Mouse (Mus musculus): Measurements from ENCODE around the gene Auts2. TPM values are rescaled to one million over a fixed set of nuclear protein-coding genes. Genes with fewer than 3 reads are reported as not detected.
A peak's percentile ranks its signal among the peaks of the same experiment; 100 is the strongest.

Gene Auts2
- polyA plus RNA-seq, 1 experiment from 2014 or later = 0.23 TPM

GRCm38 (mm10) chr5:131494564-131494963 is 1048.6 kb downstream of the Auts2 start:
- H3K27me3 ChIP-seq = no peaks in the 10 kb centered on the region
- CTCF ChIA-PET = no interaction called here
- DNase-seq (ENCODE audit: low read depth, low spot score) (no peak), ATAC-seq (no peak)
- POLR2A ChIA-PET = no interaction called here
- TF ChIP-seq CTCF (IDR thresholded peaks at IDR 0.05) = no peak
- in situ Hi-C loops (cut with MboI; ENCODE audit: low pct_unique_long_range_greater_than_20kb) = no loop called here

DNA sequence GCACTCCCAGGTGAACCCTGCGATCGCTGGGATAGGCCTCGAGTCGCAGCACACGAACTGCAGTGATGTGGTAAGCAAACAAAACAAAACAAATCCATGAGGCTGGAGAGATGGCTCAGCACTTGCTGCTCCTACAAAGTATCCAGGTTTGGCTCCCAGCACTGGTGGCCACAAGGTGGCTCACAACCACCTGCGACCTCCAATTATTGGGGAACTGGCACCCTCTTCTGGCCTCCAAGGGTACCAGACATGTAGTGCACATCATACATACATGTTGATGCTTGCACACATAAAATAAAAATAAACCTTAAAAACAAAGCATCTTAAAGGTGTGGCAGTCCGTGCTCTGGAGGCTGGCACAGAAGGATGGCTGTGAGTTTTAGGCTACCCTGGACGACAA is 1050.6 kb downstream of the Auts2 start:
- ChIA-PET POLR2A (no interaction called here), CTCF (no interaction called here)
- ATAC-seq (no peak), DNase-seq (ENCODE audit: low read depth, low spot score) (no peak)
- TF ChIP-seq CTCF (IDR thresholded peaks at IDR 0.05) = peak; percentile 23
- H3K27me3 ChIP-seq = no peaks in the 10 kb centered on the region
- in situ Hi-C loops (cut with MboI; ENCODE audit: low pct_unique_long_range_greater_than_20kb) = no loop called here

DNA sequence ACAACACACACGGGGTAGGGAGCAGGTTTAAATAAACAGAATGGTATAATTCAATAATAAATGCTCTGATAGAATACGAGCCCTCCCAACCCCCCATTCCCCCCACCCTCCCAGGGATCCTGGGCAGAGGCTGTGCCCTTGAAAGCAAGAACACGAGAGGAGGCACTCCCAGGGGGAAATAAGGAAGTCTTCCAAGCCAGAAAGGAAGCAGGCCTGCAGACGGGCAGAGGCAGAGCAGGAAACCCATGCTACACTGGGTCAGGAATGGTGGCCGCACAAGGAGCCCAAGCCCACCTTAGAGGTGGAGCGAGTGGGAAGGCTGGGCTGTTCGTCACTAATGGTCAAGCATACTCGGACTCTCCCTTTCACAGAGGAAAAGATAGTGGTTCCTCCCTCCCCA is 1051.3 kb downstream of the Auts2 start:
- DNase-seq (ENCODE audit: low read depth, low spot score) (no peak), ATAC-seq (no peak)
- TF ChIP-seq CTCF (IDR thresholded peaks at IDR 0.05) = no peak
- in situ Hi-C loops (cut with MboI; ENCODE audit: low pct_unique_long_range_greater_than_20kb) = no loop called here
- ChIA-PET POLR2A (no interaction called here), CTCF (no interaction called here)
- no peaks in the 10 kb centered on the region for H3K27me3 ChIP-seq

DNA sequence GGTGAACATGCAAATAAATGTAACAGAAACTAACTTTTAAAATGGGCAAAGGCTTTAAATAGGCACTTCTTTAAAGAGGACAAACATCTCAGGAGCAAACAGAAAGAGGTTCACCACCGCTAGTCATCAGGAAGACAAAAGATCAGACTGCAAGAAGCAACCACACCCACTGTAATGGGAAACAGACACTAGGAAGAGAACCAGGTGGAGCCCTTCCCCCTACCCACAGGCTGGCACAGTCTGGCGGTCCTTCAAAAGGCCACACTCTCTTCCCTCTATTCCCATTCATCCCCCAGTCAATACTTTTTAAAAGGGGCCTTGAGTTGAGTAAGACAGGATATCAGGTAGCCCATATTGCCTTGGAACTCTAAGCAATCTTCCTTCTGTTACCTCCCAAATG is 1052.3 kb downstream of the Auts2 start:
- no peaks in the 10 kb centered on the region for H3K27me3 ChIP-seq
- DNase-seq (ENCODE audit: low read depth, low spot score) = no peak
- no peak for TF ChIP-seq CTCF (IDR thresholded peaks at IDR 0.05)
- ATAC-seq = no peak
- ChIA-PET POLR2A (no interaction called here), CTCF (no interaction called here)
- in situ Hi-C loops (cut with MboI; ENCODE audit: low pct_unique_long_range_greater_than_20kb) = no loop called here

DNA sequence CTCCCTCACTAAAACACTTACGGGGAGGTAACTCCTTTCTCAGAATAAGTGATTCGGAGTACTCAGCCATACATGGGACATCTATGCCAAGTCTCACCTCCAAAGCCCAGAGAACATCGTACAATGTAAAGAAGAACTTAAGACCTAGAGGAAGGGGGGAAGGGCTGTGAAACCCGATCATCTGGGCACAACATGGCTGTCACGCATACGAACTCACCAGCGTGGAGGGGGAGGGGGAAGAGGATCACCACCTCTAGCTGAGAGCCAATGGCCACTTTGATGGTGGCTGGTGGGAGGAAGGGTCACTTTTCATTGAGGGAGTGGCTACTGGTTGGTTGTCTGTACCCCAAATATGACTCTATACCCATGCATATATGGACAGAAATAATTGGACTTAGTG is 1053.3 kb downstream of the Auts2 start:
- in situ Hi-C loops (cut with MboI; ENCODE audit: low pct_unique_long_range_greater_than_20kb) = no loop called here
- no peaks in the 10 kb centered on the region for H3K27me3 ChIP-seq
- DNase-seq (ENCODE audit: low read depth, low spot score) (no peak), ATAC-seq (no peak)
- no peak for TF ChIP-seq CTCF (IDR thresholded peaks at IDR 0.05)
- ChIA-PET CTCF (no interaction called here), POLR2A (no interaction called here)

GRCm38 (mm10) chr5:131486527-131486926 is 1056.6 kb downstream of the Auts2 start:
- CTCF ChIA-PET = no interaction called here
- POLR2A ChIA-PET = no interaction called here
- DNase-seq (ENCODE audit: low read depth, low spot score) = no peak
- in situ Hi-C loops (cut with MboI; ENCODE audit: low pct_unique_long_range_greater_than_20kb) = no loop called here
- ATAC-seq = no peak
- TF ChIP-seq CTCF (IDR thresholded peaks at IDR 0.05) = no peak
- H3K27me3 ChIP-seq = no peaks in the 10 kb centered on the region

- no peaks in the 10 kb centered on the region for H3K27me3 ChIP-seq
- ChIA-PET POLR2A (no interaction called here), CTCF (no interaction called here)
- DNase-seq (ENCODE audit: low read depth, low spot score) (no peak), ATAC-seq (no peak)
- TF ChIP-seq CTCF (IDR thresholded peaks at IDR 0.05) = no peak
- in situ Hi-C loops (cut with MboI; ENCODE audit: low pct_unique_long_range_greater_than_20kb) = no loop called here
Observed at GRCm38 (mm10) chr5:131475278-131475677, 1067.9 kb downstream of the Auts2 start.

DNA sequence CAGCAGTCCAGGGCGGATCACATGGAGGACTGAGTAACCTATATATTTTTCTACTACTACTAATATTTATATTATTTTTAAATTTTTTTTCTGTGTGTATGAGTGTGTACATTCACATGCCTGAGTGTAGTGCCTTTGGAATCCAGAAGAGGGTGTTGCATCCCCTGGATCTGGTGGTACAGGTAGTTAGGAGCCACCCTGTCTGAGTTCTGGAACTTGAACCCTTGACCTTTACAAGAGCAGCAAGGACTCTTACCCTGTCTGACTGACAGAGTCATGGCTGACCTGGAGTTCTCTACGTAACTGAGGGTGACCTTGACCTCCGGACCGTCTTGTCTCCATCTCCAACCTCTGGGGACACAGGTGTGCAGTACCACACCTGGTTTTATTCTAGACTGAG is 1074.5 kb downstream of the Auts2 start:
- TF ChIP-seq CTCF (IDR thresholded peaks at IDR 0.05) = no peak

DNA sequence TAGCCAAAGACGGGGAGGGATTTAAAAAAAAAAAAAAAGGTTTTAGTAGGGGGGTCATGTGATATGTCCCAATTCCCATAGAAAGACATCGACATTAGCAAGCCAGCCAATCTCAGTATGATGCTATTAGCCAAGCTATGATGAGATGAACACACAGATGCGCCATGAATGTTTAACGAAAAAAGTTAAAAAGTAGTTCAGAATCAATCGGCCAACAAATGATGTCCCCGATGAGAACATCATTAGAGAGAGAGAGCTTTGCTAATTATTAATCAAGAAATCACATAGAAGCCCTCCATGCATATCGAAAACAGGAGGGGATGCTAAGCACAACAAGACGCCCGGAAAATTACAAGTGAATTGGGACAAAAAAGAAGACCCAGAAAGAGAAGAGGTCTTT is 1077.0 kb downstream of the Auts2 start:
- no peak for TF ChIP-seq CTCF (IDR thresholded peaks at IDR 0.05)
- ChIA-PET POLR2A (no interaction called here), CTCF (no interaction called here)
- no peak for DNase-seq (ENCODE audit: low read depth, low spot score)
- no peaks in the 10 kb centered on the region for H3K27me3 ChIP-seq
- no peak for ATAC-seq
- in situ Hi-C loops (cut with MboI; ENCODE audit: low pct_unique_long_range_greater_than_20kb) = no loop called here

More for the DNA sequence above, 1074.5 kb downstream of the Auts2 start:
- in situ Hi-C loops (cut with MboI; ENCODE audit: low pct_unique_long_range_greater_than_20kb) = no loop called here
- ATAC-seq (no peak), DNase-seq (ENCODE audit: low read depth, low spot score) (no peak)
- ChIA-PET CTCF (no interaction called here), POLR2A (no interaction called here)
- H3K27me3 ChIP-seq = no peaks in the 10 kb centered on the region

GRCm38 (mm10) chr5:131463402-131463801 is 1079.7 kb downstream of the Auts2 start:
- CTCF ChIA-PET = no interaction called here
- POLR2A ChIA-PET = no interaction called here
- no peak for TF ChIP-seq CTCF (IDR thresholded peaks at IDR 0.05)
- DNase-seq (ENCODE audit: low read depth, low spot score) (no peak), ATAC-seq (no peak)
- H3K27me3 ChIP-seq = no peaks in the 10 kb centered on the region
- in situ Hi-C loops (cut with MboI; ENCODE audit: low pct_unique_long_range_greater_than_20kb) = no loop called here

GRCm38 (mm10) chr5:131459951-131460350 is 1083.2 kb downstream of the Auts2 start:
- DNase-seq (ENCODE audit: low read depth, low spot score) (no peak), ATAC-seq (no peak)
- TF ChIP-seq CTCF (IDR thresholded peaks at IDR 0.05) = no peak
- ChIA-PET CTCF (no interaction called here), POLR2A (no interaction called here)
- no peaks in the 10 kb centered on the region for H3K27me3 ChIP-seq
- in situ Hi-C loops (cut with MboI; ENCODE audit: low pct_unique_long_range_greater_than_20kb) = no loop called here

DNA sequence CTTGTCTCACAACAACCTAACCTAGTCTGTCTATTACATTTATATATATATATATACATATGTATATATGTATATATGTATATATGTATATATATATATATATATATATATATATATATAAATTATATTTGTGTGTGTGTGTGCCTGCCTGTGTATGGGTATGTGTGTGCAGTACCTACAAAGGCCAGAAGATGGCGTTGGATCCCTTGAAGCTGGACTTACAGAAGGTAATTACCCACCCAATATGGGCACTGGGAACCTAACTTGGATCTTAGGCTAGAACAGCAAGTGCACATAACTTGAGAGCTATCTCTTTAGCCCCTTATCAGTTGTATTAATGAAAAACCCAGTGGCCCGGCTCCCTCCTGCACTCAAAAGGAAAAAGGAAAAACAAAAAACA is 1083.6 kb downstream of the Auts2 start:
- in situ Hi-C loops (cut with MboI; ENCODE audit: low pct_unique_long_range_greater_than_20kb) = no loop called here

DNA sequence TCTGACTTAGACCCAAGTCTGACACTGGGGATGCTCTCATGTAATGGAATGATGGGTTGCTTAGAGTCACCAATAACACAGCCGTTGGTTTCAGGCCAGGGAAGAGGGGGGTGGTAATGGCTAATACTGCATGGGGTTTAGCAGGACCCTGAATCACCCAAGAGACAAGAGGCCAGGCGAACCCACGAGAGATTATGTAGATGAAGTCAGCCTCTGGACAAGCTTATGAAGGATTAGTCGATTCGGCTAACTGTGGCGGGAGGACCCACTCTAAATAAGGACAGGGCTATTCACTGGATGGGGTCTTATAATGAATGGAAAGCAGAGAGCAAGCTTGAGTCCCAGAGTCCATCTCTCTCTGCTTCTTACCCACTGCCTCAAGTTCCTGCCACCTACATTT is 1084.4 kb downstream of the Auts2 start:
- ChIA-PET CTCF (no interaction called here), POLR2A (no interaction called here)
- in situ Hi-C loops (cut with MboI; ENCODE audit: low pct_unique_long_range_greater_than_20kb) = no loop called here
- no peaks in the 10 kb centered on the region for H3K27me3 ChIP-seq
- TF ChIP-seq CTCF (IDR thresholded peaks at IDR 0.05) = no peak
- no peak for ATAC-seq
- no peak for DNase-seq (ENCODE audit: low read depth, low spot score)

More for the DNA sequence above, 1083.6 kb downstream of the Auts2 start:
- no peak for TF ChIP-seq CTCF (IDR thresholded peaks at IDR 0.05)
- no peaks in the 10 kb centered on the region for H3K27me3 ChIP-seq
- DNase-seq (ENCODE audit: low read depth, low spot score) (no peak), ATAC-seq (no peak)
- ChIA-PET CTCF (no interaction called here), POLR2A (no interaction called here)
